Mouse (Mus musculus): ENCODE data around the gene Col11a1. TPM values are rescaled to one million over a fixed set of nuclear protein-coding genes. Genes with fewer than 3 reads are reported as not detected.

Gene Col11a1
- polyA plus RNA-seq, 1 experiment from 2014 or later, result 20.4 TPM

DNA sequence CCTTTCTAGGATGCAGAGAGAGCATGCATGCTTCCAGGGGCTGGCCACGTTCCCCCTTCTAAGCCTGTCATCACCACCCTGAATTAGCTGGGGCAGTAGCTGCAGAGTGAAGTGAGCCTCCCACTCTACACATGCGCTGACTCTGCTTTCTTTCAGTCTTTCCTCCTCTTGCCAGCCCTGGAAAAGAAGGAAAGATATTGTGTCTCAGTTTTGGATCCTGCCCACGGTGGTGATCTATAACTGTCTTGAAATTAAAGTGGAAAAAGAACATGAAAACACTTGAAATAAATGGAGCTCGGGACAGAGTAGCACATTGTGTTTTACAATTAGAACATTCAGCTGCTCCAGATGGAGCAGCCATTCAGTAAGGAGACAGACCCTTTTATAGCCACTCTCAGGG is 35.2 kb downstream of the Col11a1 start:
- H3K4me1 ChIP-seq (replicated peaks; ENCODE audit: control insufficient read depth, insufficient read depth, low read length), result no peaks in the 10 kb centered on the region
- H3K36me3 ChIP-seq (ENCODE audit: control insufficient read depth, insufficient read depth, low read length), result no peaks in the 10 kb centered on the region
- no peak overlapping the region for H3K9ac ChIP-seq (ENCODE audit: low read length)
- H3K27me3 ChIP-seq (ENCODE audit: control insufficient read depth, insufficient read depth, low read length), result no peaks in the 10 kb centered on the region
- no peak overlapping the region for H3K4me2 ChIP-seq (ENCODE audit: low read depth, low read length, severe bottlenecking)
- no peaks in the 10 kb centered on the region for H3K9me3 ChIP-seq (ENCODE audit: control insufficient read depth, low read length)
- DNase-seq (ENCODE audit: low spot score), result no peak
- no peak overlapping the region for H3K4me3 ChIP-seq (ENCODE audit: low read depth, low read length)
- whole genome bisulfite sequencing, result 59% methylated on average over 4 of the region's 4 CpGs
- ATAC-seq (replicated peaks; ENCODE audit: low FRiP score), result 0 out of 2 replicates have a peak, but pooled peaks have one; percentile 44
- H3K27ac ChIP-seq (ENCODE audit: low read depth, low read length), result no peak overlapping the region

DNA sequence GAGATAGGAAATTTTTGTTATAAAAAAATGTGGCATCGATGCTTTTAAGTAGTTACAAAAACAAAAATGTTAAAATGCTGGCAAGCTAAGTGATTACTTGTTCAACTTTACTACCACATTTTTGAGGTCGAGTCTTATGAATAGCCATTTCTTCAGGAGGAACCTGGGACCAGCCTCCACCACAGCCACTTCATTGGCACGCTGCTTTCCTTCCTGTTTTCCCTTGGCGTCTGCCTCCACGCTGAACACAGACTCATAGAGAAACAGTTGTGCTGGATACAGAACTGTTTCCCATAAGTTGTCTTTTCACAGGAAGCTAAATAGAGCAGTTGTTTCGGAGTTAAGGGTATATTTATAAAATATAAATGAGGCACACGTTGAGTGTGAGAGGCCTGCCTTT is 69.0 kb downstream of the Col11a1 start:
- no peak overlapping the region for H3K4me3 ChIP-seq (ENCODE audit: low read depth, low read length)
- DNase-seq (ENCODE audit: low spot score) (no peak), ATAC-seq (replicated peaks; ENCODE audit: low FRiP score) (no peak)
- no peaks in the 10 kb centered on the region for H3K9me3 ChIP-seq (ENCODE audit: control insufficient read depth, low read length)
- no peaks in the 10 kb centered on the region for H3K36me3 ChIP-seq (ENCODE audit: control insufficient read depth, insufficient read depth, low read length)
- H3K27me3 ChIP-seq (ENCODE audit: control insufficient read depth, insufficient read depth, low read length), result no peaks in the 10 kb centered on the region
- H3K4me1 ChIP-seq (replicated peaks; ENCODE audit: control insufficient read depth, insufficient read depth, low read length), result no peaks in the 10 kb centered on the region
- no peak overlapping the region for H3K9ac ChIP-seq (ENCODE audit: low read length)
- H3K4me2 ChIP-seq (ENCODE audit: low read depth, low read length, severe bottlenecking), result no peak overlapping the region
- H3K27ac ChIP-seq (ENCODE audit: low read depth, low read length), result no peak overlapping the region
- 87% methylated on average over 7 of the region's 7 CpGs for WGBS

DNA sequence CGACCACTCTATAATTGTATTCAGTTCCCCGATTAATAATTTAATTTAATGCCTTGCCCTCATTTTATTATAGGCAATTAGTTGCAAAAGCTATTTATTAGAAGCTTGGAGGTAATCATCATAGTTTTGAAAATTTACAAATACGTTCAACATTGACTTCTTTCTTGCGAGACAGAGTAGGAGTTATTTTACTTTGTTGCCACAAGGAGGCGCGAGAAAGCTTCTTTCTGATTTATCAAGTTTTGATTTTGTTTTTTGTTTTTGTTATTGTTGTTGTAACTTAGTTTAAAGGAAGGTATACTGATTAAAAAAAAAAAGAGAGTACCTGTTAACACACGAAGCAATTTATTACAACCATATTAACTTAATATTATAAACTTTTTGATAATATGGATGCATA is 76.8 kb downstream of the Col11a1 start:
- Histone ChIP-seq H3K4me1 (replicated peaks; ENCODE audit: control insufficient read depth, insufficient read depth, low read length) (no peaks in the 10 kb centered on the region), H3K36me3 (ENCODE audit: control insufficient read depth, insufficient read depth, low read length) (no peaks in the 10 kb centered on the region), H3K27me3 (ENCODE audit: control insufficient read depth, insufficient read depth, low read length) (no peaks in the 10 kb centered on the region), H3K4me2 (ENCODE audit: low read depth, low read length, severe bottlenecking) (no peak overlapping the region), H3K27ac (ENCODE audit: low read depth, low read length) (no peak overlapping the region), H3K4me3 (ENCODE audit: low read depth, low read length) (no peak overlapping the region), H3K9ac (ENCODE audit: low read length) (no peak overlapping the region), H3K9me3 (ENCODE audit: control insufficient read depth, low read length) (no peaks in the 10 kb centered on the region)
- DNase-seq (ENCODE audit: low spot score) (no peak), ATAC-seq (replicated peaks; ENCODE audit: low FRiP score) (no peak)
- 33% methylated on average over 7 of the region's 7 CpGs for WGBS

DNA sequence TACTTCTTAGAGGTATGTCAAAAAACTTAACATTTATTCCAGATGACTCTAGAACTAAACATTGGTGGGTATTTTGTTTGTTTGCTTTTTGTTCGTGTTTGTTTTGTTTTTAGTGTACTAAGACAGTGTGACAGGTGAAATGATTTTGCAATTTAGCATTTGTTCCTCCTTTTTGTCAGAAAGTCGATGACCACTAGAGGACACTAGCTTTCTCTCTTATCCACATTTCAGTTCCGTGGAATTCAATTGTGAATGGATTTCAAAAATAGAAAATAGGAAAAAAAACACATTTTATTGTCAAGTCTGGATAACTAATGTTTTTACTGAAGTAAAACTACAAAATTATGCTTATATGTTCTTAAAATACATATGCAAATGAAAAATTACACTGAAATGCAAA is 116.8 kb downstream of the Col11a1 start:
- Histone ChIP-seq H3K4me2 (ENCODE audit: low read depth, low read length, severe bottlenecking) (no peak overlapping the region), H3K4me3 (ENCODE audit: low read depth, low read length) (no peak overlapping the region), H3K9me3 (ENCODE audit: control insufficient read depth, low read length) (no peaks in the 10 kb centered on the region), H3K27ac (ENCODE audit: low read depth, low read length) (no peak overlapping the region), H3K9ac (ENCODE audit: low read length) (no peak overlapping the region), H3K36me3 (ENCODE audit: control insufficient read depth, insufficient read depth, low read length) (no peaks in the 10 kb centered on the region), H3K27me3 (ENCODE audit: control insufficient read depth, insufficient read depth, low read length) (no peaks in the 10 kb centered on the region), H3K4me1 (replicated peaks; ENCODE audit: control insufficient read depth, insufficient read depth, low read length) (no peaks in the 10 kb centered on the region)
- DNase-seq (ENCODE audit: low spot score) (no peak), ATAC-seq (replicated peaks; ENCODE audit: low FRiP score) (no peak)
- WGBS, result 23% methylated on average over 3 of the region's 3 CpGs

DNA sequence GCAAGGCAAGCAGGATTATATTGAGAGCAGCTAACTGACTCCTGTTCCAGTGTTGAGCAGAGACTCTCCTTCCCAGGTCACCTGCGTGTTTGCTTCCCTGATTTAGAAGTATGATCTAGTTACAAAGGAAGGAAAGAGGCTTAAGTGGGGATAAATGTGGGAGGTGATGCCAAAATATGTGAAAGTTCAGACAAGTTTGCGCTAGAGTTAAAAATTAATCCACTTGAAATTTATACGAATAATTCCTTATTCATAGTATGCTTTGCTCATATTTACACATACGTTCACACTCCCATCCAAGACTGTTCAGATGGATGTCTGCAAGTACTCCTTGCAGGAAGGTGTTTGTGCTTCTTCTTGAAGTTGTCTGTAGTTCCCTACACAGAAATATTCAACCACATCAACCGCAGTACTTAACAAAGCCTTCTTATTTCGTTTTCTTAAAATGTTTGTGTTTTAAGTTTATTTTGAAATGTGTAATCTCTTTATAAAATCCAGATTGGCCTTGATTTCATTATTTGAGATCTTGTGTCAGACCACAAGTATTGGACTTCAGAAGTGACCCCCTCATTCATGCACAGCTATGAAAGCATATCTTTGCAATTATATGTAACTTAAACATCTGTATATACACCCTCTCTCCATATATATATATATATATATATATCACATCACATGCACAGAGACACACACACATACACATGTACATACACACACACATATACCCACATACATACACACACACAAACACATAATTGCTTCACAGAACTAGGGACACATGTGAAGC is 167.8 kb downstream of the Col11a1 start:
- Histone ChIP-seq H3K4me2 (ENCODE audit: low read depth, low read length, severe bottlenecking) (no peak overlapping the region), H3K4me3 (ENCODE audit: low read depth, low read length) (no peak overlapping the region), H3K9me3 (ENCODE audit: control insufficient read depth, low read length) (no peaks in the 10 kb centered on the region), H3K27me3 (ENCODE audit: control insufficient read depth, insufficient read depth, low read length) (no peaks in the 10 kb centered on the region), H3K36me3 (ENCODE audit: control insufficient read depth, insufficient read depth, low read length) (no peaks in the 10 kb centered on the region), H3K27ac (ENCODE audit: low read depth, low read length) (no peak overlapping the region), H3K4me1 (replicated peaks; ENCODE audit: control insufficient read depth, insufficient read depth, low read length) (no peaks in the 10 kb centered on the region), H3K9ac (ENCODE audit: low read length) (no peak overlapping the region)
- ATAC-seq (replicated peaks; ENCODE audit: low FRiP score) (no peak; the same call in 1 of the 2 replicates), DNase-seq (ENCODE audit: low spot score) (no peak)
- 93% methylated on average over 6 of the region's 6 CpGs for WGBS

DNA sequence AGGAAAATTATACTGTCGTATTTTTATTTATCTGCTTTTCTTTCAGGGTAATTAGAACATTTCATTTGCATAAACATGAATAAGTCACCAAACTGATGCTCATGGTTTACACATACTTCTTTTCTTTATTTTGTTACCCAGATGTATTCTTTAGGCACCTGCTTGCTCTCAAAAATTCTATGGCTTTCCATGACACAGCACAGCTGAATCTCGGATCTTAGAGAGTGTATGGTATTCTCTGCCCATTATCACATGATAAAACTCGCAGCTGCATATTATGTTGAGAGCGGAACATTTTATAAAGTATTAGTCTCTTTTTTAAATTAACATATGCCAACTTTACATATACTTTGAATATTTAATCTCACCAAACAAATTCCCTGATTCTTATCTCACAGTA is 181.9 kb downstream of the Col11a1 start:
- 86% methylated on average over 4 of the region's 4 CpGs for WGBS
- no peaks in the 10 kb centered on the region for H3K9me3 ChIP-seq (ENCODE audit: control insufficient read depth, low read length)
- DNase-seq (ENCODE audit: low spot score), result no peak
- H3K36me3 ChIP-seq (ENCODE audit: control insufficient read depth, insufficient read depth, low read length), result no peaks in the 10 kb centered on the region
- H3K27me3 ChIP-seq (ENCODE audit: control insufficient read depth, insufficient read depth, low read length), result no peaks in the 10 kb centered on the region
- ATAC-seq (replicated peaks; ENCODE audit: low FRiP score), result no peak
- no peak overlapping the region for H3K27ac ChIP-seq (ENCODE audit: low read depth, low read length)
- H3K4me3 ChIP-seq (ENCODE audit: low read depth, low read length), result no peak overlapping the region
- no peaks in the 10 kb centered on the region for H3K4me1 ChIP-seq (replicated peaks; ENCODE audit: control insufficient read depth, insufficient read depth, low read length)
- no peak overlapping the region for H3K9ac ChIP-seq (ENCODE audit: low read length)
- H3K4me2 ChIP-seq (ENCODE audit: low read depth, low read length, severe bottlenecking), result no peak overlapping the region

DNA sequence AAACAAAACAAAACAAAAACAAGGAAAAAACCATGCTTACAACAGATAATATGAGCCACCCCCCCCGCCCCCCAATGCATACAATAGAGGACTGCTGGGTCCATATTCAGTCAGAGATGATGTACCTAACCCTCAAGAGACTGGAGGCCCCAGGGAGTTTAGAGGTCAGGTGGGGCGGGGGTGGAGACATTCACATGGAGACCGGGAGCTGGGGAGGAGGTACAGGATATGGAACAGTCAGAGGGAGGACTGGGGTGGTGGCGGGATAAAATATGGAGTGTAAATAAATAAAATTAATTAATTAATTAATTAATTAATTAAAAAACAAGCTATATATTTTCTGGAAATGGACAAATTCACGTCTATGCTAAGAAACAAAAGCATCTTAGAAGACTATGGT is 185.8 kb downstream of the Col11a1 start:
- ATAC-seq (replicated peaks; ENCODE audit: low FRiP score), result no peak
- no peaks in the 10 kb centered on the region for H3K4me1 ChIP-seq (replicated peaks; ENCODE audit: control insufficient read depth, insufficient read depth, low read length)
- H3K27ac ChIP-seq (ENCODE audit: low read depth, low read length), result no peak overlapping the region
- no peak overlapping the region for H3K4me3 ChIP-seq (ENCODE audit: low read depth, low read length)
- no peak overlapping the region for H3K4me2 ChIP-seq (ENCODE audit: low read depth, low read length, severe bottlenecking)
- WGBS, result 86% methylated on average over 5 of the region's 5 CpGs
- no peaks in the 10 kb centered on the region for H3K27me3 ChIP-seq (ENCODE audit: control insufficient read depth, insufficient read depth, low read length)
- H3K9me3 ChIP-seq (ENCODE audit: control insufficient read depth, low read length), result no peaks in the 10 kb centered on the region
- DNase-seq (ENCODE audit: low spot score), result no peak
- H3K36me3 ChIP-seq (ENCODE audit: control insufficient read depth, insufficient read depth, low read length), result no peaks in the 10 kb centered on the region
- H3K9ac ChIP-seq (ENCODE audit: low read length), result no peak overlapping the region

DNA sequence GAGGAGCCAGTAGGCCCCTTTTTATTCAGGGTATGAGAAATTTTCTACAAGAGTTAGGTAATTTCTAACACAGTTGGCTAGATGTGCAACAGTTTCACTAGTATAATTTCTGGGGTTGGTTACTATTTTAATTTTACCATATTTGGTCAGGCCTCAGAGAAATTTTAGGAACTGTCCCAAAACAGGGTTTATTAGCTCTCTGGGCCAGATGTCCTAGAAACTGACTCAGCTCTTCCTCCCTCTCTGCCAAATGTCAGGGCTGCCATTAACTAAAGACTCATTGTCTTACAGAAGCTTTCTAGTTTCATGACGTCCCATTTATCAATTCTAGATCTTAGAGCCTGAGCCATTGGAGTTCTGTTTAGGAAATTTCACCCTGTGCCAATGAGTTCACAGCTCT is 199.2 kb downstream of the Col11a1 start:
- DNase-seq (ENCODE audit: low spot score) (no peak), ATAC-seq (replicated peaks; ENCODE audit: low FRiP score) (no peak)
- Histone ChIP-seq H3K4me1 (replicated peaks; ENCODE audit: control insufficient read depth, insufficient read depth, low read length) (no peaks in the 10 kb centered on the region), H3K27me3 (ENCODE audit: control insufficient read depth, insufficient read depth, low read length) (no peaks in the 10 kb centered on the region), H3K4me2 (ENCODE audit: low read depth, low read length, severe bottlenecking) (no peak overlapping the region), H3K9me3 (ENCODE audit: control insufficient read depth, low read length) (no peaks in the 10 kb centered on the region), H3K9ac (ENCODE audit: low read length) (no peak overlapping the region), H3K36me3 (ENCODE audit: control insufficient read depth, insufficient read depth, low read length) (no peaks in the 10 kb centered on the region), H3K4me3 (ENCODE audit: low read depth, low read length) (no peak overlapping the region), H3K27ac (ENCODE audit: low read depth, low read length) (no peak overlapping the region)
- 80% methylated on average over 1 of the region's 1 CpGs for WGBS

Measured in forebrain, embryonic 11.5 days (tissue).